Mouse (Mus musculus) spleen, adult 2 months (tissue): Measurements from ENCODE around the gene Defb28.

ENCODE experiments used
- CTCF ChIP-seq: fragments of 200-500 bp; IDR thresholded peaks from 2 replicates; pipeline ENCODE4 v1.5.1; 2011; ENCODE audit warnings: mild to moderate bottlenecking, inconsistent platforms; ENCODE audit not compliant: insufficient read depth, insufficient read length, insufficient replicate concordance; ENCODE audit errors: extremely low read depth
- POLR2A ChIP-seq: fragments of 200-500 bp; IDR thresholded peaks from 2 replicates; pipeline ENCODE4 v1.6.1; 2011; ENCODE audit warnings: low read depth, low read length, inconsistent platforms

DNA sequence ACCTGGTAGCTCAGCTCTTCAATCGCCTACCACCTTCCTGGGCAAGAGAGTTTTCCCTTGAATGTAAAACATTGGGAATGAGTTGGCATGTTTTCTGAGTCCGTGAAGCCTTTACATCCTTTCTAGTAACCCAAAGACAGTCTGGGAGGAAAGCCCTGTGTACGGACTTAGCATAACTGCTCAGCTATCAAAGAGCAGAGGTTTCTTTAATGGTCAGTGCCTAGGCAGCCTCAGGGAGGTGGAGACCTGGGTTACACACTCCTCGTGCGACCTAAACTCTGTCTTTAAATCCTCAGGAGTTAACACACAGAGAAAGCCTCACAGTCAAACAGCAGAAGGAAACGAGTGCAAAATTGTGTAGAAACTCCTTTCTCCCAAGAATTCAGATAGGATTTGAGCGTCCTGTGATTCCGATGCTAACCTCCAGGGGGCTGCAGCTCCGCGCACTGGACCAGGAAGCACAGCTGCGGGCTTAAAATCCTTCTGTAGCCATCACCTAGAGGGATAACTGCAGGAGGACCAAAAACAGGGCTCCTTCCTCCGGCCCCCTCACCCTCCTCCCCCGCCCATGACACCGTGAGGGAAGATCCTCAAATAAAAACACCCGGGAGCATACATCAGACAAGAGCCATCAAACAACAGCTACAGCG is 35.8 kb downstream of the Defb28 start:
- peak; percentile 40; the same call in 1 of the 2 replicates for TF ChIP-seq CTCF
- TF ChIP-seq POLR2A, result no peak
